Mouse (Mus musculus) adrenal gland, postnatal 36 days (tissue): ENCODE results near the gene Il4ra. TPM values are rescaled to one million over a fixed set of nuclear protein-coding genes. Genes with fewer than 3 reads are reported as not detected.

Experiments
- DNase-seq, 2 experiments: peaks; one replicate each; pipeline ENCODE4 v3.0.0; 2021; ENCODE audit warnings: mixed read lengths in 1 of 2
- total RNA-seq, 2 experiments: library from RNA; stranded (reverse); gene quantifications; 2 replicates each; pipeline ENCODE4 v1.2.3; 2021

Gene Il4ra
- total RNA-seq, 2 experiments from 2014 or later = 46.6 to 119 TPM

DNA sequence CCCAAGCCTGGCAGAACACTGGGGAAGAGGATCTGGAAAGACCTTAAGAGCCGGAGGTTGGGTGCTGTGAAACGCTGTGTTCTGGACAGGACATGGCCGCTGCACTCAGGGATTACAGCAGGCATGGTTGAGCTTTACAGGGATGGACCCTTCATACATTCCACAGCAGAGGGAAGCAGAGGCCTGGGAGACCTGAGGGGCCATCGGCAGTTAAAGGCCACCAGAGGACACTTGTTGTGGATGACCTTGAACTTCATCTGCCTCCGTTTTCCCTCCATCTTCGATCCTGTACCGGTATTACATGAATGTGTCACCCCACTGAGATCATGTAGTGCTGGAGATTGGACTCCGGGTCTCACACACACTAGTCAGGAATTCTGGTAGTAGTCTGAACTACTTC is 2.0 kb upstream of the Il4ra start:
- DNase-seq = no peak

DNA sequence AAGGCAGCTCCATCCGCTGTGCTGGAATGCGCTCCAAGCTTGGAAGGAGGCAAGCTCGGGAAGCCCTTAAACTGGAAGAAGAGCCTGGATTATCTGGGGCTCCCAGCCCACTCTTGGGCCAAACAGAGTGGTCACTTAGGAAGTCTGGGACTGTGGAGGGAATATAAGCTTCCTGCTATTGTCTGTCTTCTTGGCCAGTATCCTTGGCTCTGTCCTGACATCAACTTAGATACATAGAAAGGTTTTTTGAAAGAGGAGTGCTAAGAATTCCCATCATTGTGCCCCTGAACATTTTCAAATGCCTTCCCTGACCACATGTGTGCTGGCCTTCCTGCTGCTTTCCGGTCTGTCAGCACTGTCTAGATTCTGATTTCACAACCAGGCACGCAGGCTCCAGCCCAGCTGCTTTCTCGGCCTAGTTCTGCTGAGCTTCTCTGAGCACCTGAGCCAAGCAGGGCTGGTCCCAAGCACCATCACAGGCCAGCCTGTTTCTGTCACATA is 989 bp upstream of the Il4ra start:
- DNase-seq = no peak

DNA sequence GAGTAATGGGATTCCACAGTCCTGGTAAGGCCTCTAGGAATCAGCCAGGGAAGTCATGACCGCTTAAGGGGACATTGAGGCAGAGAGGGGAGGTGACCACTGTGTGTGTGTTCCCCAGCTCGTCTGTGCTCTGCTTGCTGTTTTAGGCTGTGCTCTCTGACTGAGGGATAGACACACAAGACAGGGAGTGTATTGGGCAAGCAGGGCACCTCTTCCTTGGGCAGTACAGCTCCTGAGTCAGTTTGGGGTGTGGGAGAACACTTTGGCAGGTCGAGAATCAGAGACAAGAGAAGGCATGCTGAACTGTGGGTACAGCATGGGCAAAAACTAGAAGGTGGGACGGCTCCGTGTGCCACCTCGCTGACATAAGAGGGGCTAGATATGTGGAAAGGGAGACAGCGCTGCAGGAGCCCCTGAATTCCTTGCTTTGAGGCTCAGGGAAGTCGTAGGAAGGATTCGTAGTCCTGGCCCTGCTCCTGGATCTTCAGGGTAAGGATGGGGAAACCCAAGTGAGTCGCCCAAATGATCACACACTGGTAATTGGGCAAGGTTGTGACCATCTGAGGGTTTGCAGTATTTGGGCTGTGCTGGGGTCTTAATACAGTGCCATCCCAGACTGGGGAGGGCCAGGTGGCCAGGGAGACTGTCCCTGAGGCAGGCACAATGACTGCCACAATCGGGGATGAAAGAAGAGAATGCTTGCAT is 1.1 kb downstream of the Il4ra start:
- DNase-seq = peak in 1 of 2 experiments; percentile 10

DNA sequence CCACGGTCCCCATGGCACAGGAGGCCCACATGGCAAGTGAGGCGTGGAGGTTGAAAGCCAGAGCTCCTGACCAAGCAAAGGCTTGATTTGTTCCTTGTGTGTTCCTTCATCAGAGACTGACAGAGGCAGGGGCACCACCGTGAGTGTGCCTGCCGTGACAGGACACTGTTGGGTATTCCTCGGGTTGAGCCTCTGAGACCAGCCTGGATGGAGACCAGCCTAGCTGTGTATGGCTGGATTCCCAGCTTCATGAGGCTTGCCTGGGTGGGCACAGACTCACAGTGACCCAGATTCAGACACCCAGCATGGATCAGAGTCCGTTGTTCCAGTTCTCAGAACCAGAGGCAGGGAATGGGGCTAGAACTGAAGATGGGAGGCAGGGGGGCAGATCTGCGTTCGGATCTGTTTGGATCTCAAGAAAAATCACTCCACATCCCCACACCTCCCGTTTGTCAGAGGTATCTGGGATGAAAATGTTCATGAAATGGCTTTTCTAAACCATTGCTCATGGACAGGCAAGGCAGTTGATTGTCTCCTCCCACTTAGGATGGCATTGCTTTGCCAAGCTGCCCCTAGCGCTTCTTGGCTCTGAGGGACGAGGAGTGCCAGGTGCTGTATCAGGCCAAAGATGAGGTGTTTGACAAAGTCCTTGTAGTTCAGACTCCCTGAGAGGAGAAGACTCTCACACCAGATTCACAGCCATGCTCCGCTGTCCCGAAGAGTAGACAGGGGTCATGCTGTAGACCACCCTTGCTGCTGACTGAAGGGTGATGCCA is 1.9 kb downstream of the Il4ra start:
- DNase-seq = peak in 1 of 2 experiments; percentile 24

DNA sequence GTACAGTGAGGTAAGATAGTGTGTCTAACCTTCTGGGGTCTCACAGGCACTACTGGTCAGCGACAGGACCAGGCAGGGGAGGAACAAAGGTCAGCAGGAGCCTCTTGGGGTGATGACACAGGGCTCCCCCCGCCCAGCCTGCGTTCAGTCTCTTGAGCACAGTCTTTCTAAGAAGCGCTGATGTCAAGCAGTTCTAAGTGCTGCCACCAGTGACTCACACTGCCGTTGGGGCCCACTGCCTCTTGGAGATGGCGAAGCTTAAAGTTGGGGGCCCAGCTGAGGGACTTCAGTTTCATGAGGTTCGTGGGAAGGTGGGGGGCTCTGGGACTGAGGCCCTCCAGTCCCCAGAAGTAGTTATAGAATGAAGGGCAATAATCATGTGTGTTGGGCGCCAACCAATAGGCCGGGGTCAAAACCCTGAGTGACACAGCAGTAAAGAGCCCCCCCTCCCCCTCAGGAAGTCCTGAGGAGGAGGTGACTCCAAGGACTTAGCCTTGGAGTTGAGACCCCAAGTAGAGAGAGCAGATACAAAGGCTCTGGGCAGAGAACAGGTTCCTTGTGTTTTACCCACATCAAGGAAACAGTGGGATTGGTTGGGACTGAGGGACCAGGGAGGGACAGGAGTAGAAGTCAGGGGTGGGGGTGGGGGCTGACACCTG is 2.7 kb downstream of the Il4ra start:
- peak in 1 of 2 experiments; percentile 52 for DNase-seq

DNA sequence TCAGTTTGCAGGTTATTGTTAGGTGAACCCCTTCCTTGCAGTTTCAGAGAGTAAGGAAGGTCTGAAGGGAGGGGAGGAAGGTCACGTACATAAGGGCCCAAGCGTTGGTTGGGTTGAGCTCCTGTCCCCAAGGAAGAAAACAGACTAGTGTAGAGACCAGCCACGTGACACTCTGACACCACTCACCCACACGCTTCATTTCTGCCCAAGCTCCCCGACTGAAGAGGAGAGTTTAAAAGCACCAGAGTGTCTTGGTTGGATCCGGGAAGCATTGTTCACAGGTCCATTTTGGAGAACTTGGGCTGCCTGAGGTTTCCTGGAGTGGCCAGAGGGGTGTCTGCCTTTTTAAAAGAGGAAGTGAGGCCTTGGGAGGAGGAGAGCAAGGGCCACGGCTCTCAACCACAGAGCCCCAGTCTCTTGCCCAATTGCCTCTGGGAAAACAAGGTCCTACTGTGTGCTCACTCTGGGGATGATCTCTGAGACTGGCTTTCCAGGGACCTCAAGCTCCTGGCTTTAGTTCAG is 3.5 kb downstream of the Il4ra start:
- DNase-seq = peak in 1 of 2 experiments; percentile 25

DNA sequence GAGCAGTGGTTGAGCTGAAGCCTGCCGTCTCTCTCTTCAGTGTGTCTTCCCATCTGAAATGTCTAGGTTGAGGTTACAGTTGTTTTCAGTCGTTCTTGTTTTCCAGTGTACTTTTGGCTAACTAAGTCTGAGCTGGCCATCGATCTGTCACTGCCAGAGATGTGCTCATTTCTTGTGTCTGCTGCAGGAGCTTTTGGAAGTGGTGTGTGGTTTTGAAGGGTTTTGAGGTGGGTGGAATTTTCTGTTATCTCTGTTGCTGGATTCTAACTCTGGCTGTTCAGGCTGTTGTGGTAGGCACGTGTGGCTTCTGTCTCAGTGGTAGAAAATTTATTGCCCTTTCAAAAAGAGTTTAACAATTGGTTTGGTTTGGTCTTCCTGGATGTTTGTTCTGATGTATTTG is 4.2 kb downstream of the Il4ra start:
- DNase-seq = peak in 1 of 2 experiments; percentile 4

DNA sequence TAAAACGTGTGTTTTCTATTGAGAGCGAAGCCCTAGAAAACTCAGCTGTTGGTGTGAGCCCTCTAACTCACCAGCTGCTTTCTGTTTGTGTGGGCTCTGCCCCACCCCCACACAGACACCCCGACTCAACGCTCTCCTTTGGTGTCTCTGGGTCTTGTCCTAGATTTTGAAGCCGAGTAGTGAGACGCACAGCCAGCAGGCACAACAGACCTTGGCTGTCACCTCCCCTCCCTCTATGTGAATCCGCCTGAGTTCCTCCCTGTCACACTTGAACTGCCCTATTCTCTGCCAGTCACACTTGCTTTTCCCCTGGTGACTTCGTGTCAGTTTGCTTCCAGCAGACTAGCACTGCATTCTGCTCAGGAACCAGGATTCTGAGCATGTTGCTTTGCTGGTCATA is 4.9 kb downstream of the Il4ra start:
- DNase-seq = peak in 1 of 2 experiments; percentile 20

DNA sequence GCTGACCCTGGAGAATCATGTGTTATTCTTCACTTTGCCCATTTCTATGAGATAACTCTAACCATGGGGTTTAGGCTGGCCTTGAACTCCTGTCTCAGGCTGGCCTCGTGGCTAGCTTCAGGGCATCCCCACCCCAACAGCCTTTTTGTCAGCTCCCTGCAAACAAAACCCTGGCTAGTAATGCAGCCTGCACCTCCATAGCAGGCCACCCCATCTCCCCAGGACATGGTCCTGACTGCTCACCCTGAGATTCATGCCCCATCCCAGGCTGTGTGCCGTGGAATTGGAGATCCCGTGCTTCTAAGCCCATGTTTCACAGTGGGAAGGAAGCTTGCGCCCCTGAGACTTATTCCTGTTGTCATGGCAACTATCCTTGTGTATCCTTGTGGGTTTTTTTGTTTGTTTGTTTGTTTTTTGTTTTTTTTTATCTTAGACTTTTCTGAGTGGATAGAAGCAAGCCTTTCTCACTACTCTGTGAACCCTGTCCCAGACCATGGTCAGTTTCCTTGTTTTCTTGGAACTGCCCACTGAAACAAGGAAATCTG is 6.6 kb downstream of the Il4ra start:
- peak in 1 of 2 experiments; percentile 17 for DNase-seq

DNA sequence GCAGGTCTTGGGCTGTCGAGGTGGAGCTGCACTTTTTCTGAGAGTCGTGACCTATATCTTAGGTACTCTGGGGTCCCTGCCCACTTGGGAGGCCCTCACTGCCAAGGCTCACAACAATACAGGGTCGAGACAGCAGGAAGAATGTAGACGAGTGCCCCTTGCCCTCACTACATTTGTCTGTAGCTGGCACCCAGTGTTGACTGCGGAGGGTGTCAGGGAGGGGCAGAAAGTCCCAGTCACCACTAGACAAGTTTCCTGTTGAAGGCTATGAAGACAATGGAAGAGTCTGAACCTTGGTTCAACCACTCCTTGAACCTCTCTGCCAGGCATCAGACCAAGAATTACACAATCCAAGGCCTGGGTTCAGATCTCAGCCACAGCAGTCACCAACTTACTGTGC is 7.1 kb downstream of the Il4ra start:
- DNase-seq = peak in 1 of 2 experiments; percentile 30

DNA sequence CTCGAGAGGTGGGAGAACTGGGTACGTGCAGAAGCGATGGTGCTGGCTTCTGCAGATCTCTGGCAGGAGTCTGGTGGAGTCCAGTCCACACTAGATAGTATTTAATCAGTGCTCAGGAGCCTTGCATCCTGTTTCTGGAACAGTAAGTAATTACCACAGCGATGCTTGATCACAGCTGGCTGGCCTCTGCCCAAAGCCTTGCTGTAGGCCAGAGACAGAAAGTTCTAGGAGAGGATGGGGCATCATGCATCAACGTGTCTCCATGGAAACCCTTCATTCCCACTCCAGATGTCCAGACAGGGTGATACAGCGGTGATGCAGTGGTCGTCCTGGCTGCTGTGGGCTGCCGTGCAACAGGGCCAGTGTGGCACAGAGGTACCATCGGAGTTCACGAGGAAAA is 7.6 kb downstream of the Il4ra start:
- DNase-seq = peak in 1 of 2 experiments; percentile 13

DNA sequence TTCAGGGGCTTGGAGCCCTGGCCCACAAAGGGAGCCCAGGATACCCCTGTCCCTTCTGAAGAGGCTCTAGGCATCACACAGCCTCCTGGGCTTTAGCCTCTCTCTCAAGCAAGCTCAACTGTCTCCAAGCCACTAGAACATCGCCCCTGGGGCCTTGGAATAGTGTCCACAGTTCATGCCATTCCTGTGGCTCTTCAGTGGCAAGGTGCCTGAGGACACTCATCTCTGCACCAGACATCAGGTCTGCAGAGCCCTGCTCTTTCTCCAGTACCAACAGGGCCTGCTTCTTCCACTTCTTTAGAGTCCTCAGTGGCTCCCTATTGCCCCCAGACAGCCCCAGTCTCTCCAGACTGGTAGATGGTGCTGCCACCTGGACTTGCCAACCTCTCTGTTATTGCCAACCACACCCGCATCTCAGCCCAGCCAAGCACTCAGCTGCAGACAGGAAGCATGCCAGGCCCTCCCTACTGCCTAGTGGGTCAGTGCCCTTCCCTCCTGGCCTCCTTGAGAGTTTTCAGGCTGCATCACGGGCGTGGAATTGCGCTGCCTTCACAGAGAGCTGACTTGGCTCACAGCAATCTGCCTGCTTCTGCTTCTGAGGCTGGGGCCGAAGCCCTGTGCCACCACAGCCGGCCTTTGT is 8.3 kb downstream of the Il4ra start:
- peak in 1 of 2 experiments; percentile 64 for DNase-seq

DNA sequence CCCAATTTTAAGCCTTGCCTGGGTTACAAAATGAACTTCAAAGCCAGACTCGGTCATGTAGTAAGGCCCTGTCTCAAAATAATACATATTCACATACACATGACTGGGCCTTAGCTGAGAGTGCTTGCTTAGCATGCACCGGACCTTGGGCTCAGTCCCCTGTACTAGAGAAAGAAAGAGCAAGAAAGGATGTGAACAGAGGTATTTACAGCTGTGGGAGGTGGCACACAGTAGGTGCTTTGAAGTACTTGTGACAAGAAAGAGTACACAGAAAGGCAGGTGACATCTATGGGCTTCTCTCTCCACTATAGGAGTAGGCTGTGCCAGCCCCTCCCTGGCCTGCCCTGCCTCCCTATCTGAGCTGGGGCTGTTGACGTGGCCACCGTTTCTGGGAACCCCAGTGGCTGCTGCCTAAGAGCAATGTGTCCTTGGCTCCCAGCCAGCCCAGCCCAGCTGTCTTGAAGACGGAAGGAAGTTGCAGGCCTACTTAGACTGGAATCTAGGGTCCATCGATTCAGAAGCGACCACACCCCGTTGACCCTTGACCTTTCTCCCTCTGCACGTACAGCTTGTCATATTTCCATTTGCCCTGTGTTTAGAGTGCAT is 9.3 kb downstream of the Il4ra start:
- DNase-seq = peak; percentile 96

DNA sequence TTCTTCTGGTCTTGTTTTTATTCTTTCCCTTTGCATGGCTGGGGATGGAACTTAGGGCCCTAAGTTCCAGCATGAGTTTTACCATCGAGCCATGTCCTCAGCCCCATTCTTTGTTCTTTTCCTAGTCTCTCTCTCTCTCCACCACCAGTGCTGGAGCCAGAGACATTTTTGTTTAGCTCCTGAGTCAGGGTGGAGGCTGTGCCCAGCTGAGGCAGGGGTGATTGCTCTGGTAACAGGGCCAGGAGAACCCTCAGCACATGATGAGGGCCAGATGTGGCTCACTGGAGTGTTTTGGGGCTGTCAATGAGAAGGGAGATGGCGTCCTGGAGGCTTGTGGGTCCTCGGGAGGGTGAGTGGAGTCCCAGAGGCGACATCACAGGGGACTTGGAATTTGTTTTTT is 10.5 kb downstream of the Il4ra start:
- no peak for DNase-seq

DNA sequence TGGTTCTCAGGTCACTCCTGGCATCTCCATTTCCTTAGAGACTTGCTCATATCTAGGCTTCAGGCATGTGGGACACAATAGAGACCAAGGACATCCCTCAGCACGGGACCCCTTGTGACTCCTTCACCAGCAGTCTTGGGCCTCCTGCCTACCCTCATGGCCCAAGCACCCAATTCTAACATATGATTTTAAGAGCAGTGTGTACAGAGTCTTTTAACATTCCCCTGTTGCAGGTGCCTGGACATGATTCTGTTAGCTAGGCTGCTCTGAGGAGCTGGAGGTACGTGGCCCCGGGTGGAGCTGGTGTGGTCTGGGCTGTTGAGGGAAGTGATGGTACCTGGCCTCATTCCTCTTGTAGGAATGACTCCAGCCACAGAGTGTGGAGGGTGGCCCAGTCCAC is 11.2 kb downstream of the Il4ra start:
- DNase-seq = no peak

DNA sequence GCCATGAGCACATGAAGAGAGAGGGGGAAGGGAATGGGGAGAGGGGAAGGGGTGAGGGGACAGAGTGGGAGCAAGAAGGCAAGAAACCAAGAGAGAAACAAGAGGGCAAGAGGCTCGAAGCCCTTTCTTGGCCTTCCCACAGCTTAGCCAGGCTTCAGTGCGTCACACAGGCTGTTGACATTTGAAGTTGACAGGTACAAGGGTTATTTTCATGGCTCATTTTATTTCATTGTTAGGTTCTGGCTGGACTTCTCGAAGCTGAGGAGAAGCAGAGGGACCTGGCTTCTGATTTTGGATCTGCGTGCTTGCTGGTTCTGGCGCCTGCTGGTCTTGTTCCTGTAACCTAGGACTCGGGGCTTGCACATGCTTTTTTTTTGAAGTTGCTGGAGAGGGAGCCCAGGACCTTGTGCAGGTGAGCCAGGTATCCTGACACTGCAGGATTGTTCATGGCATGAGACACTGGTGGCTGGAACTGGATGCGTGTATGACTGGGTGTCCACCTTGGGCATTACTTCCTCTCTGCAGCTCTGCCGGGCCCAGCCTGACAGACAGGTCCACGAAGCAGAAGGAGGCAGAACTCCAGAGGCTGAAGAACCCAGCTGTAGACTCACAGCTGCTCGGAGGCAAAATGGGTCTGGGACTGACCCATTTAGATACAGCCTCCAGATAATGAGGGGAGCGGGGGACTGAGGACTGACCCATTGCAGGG is 12.6 kb downstream of the Il4ra start:
- peak in 1 of 2 experiments; percentile 14 for DNase-seq

DNA sequence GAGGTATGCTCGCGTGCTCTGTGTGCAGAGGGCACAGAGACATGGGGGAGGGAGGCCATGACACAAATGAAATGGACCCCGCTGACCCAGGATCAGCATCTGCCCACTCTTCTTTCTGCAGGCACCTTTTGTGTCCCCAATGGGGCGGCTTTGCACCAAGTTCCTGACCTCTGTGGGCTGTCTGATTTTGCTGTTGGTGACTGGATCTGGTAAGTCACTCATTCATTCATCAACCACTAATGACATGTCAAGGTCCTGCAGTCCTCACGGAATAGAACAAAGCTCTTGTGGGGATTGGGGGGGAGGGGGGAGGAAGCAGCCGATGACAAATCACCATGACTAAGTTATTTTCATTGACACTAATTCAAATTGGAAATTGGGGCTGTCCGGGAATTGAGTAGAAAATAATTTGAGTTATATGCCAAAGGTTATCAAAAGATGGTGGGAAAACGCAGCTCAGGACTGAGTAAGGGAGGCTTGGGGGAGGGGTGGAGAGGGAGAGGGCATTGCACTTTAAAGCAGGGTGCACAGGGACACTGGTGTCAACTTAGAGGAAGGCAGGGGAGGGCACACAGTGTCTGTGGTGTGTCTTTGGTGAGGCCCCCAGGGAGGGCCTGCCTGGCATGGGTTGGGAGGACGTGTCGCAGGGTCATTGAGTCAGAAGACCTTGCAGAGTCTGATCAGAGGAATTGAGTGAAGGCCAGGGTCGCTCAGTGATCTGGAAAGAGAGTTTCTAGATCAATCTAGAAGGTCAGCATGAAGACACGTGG is 13.8 kb downstream of the Il4ra start:
- peak; percentile 77 to 83 for DNase-seq

DNA sequence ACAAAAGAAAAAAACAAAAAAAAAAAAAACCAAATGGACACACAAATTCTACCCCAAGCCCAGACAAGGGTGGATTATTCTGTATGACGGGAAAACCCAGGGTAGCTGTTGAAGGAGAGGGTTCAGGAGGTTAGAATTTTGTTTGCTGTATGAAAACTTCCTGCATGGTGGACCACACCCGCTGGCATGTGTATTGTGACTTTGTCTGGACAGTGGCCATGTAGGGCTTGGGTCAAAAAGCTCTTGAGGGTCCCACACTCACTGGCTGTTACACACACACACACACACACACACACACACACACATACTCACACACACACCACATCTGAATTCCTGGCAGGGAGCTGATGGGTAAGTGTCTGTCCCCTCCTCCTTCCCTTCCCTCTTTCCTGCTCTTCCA is 14.5 kb downstream of the Il4ra start:
- peak in 1 of 2 experiments; percentile 5 for DNase-seq

DNA sequence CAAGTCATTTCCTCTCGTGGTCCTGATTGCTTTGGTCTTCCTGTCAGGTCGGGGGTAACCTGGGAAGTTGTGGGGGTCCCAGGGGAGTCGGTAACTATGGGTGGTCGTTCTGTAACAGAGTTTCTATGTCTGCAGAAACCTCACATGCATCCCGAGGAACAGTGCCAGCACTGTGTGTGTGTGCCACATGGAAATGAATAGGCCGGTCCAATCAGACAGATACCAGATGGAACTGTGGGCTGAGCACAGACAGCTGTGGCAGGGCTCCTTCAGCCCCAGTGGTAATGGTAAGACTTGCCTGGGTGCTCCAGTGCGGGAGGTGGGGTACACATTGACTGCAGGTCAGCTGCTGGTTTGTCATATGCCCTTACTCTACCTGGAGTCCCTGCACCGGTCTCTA is 17.0 kb downstream of the Il4ra start:
- no peak for DNase-seq

DNA sequence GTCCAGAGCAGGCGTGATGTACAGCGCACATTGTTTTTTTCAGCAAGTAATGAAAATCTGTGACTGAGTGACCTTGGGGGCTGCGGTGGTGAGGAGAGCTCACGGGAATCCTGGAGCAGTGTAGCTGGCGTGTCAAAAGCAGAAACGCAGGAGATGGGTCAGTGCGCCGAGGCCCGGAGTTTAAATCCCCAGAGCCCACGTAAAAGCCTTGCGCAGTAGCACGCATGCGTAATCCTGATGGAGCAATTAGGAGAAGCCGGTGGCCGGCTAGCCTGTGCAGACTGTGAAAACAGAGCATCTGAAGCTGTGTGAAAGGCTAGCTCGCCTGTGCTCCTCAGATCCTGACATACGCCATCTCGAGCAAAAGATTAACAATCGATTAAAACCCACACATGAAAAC is 20.0 kb downstream of the Il4ra start:
- DNase-seq = no peak
